Mouse (Mus musculus) limb, embryonic 15.5 days (tissue): ENCODE measurements around the gene Galnt6. TPM values are rescaled to one million over a fixed set of nuclear protein-coding genes. Genes with fewer than 3 reads are reported as not detected.

ENCODE experiments used
- ATAC-seq: fragments of 200-750 bp; cut with Nextera tagmentation; 2 replicates; pipeline ENCODE4 v1.8.0; 2017; ENCODE audit warnings: low read depth, moderate TSS enrichment; ENCODE audit not compliant: insufficient number of reproducible peaks, low FRiP score, low TSS enrichment
- H3K27ac ChIP-seq: fragments of 300-500 bp; sonication (generic); 2 replicates; pipeline ENCODE4 v1.5.1; 2015; ENCODE audit warnings: moderate library complexity, mild to moderate bottlenecking, inconsistent platforms
- H3K27me3 ChIP-seq: fragments of 300-500 bp; sonication (generic); 2 replicates; pipeline ENCODE4 v1.6.1; 2015; ENCODE audit warnings: inconsistent platforms
- H3K36me3 ChIP-seq: fragments of 300-500 bp; sonication (generic); 2 replicates; pipeline ENCODE4 v1.6.1; 2015; ENCODE audit warnings: inconsistent platforms
- H3K4me1 ChIP-seq: fragments of 300-500 bp; sonication (generic); 2 replicates; pipeline ENCODE4 v1.6.1; 2015; ENCODE audit warnings: inconsistent platforms
- H3K4me2 ChIP-seq: fragments of 300-500 bp; sonication (generic); 2 replicates; pipeline ENCODE4 v1.6.1; 2015; ENCODE audit warnings: mild to moderate bottlenecking, inconsistent platforms
- H3K4me3 ChIP-seq: fragments of 300-500 bp; sonication (generic); 2 replicates; pipeline ENCODE4 v1.5.1; 2015; ENCODE audit warnings: mild to moderate bottlenecking, inconsistent platforms
- H3K9ac ChIP-seq: fragments of 300-500 bp; sonication (generic); 2 replicates; pipeline ENCODE4 v1.6.1; 2015; ENCODE audit warnings: inconsistent platforms
- H3K9me3 ChIP-seq: fragments of 300-500 bp; sonication (generic); 2 replicates; pipeline ENCODE4 v1.6.1; 2016; ENCODE audit warnings: inconsistent platforms
- WGBS: fragments of 180-500 bp; shearing (Covaris S2); methylation state at CpG from one replicate; pipeline ENCODE4 v1.1.7; 2015; 5-methylcytosine and 5-hydroxymethylcytosine counted together
- polyA plus RNA-seq: library from polyadenylated mRNA; unstranded; fragments of >200 nt; fragmentation: Nextera tagmentation; extraction: Ambion mirVana; gene quantifications from 2 replicates; pipeline ENCODE4 v1.2.1, GENCODE M21; 2015

The Galnt6 gene
- polyA plus RNA-seq, 1 experiment from 2014 or later, result 6.3 TPM

DNA sequence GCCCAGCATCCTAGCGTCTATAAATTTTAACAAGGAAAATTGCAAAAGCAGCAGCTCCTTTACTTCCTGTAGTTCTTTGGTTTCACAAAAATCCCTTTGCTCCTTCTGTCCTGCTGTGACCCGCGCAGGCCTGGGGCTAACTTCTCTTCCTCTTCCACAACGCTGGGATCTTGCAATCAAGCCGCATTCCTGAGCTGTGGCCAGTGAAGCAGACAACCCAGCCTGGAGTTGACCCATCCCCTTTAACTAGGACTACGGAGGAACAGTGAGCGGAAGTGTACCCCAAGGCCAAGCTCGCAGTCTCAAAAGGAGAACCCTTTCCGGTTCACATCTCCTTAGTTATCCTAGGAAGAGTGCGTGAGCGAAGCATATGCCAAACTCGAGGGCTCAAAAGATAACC, 50.6 kb downstream of the Galnt6 start:
- H3K27ac ChIP-seq, result no peak overlapping the region
- H3K4me3 ChIP-seq, result no peak overlapping the region
- no peaks in the 10 kb centered on the region for H3K9me3 ChIP-seq
- H3K9ac ChIP-seq, result no peak overlapping the region
- H3K36me3 ChIP-seq, result no peaks in the 10 kb centered on the region
- WGBS, result 77% methylated on average over 12 of the region's 12 CpGs
- no peak overlapping the region for H3K4me2 ChIP-seq
- ATAC-seq, result no peak
- no peaks in the 10 kb centered on the region for H3K27me3 ChIP-seq
- H3K4me1 ChIP-seq, result peaks cover 2% of the 10 kb centered on the region; the same call in 1 of the 2 replicates

DNA sequence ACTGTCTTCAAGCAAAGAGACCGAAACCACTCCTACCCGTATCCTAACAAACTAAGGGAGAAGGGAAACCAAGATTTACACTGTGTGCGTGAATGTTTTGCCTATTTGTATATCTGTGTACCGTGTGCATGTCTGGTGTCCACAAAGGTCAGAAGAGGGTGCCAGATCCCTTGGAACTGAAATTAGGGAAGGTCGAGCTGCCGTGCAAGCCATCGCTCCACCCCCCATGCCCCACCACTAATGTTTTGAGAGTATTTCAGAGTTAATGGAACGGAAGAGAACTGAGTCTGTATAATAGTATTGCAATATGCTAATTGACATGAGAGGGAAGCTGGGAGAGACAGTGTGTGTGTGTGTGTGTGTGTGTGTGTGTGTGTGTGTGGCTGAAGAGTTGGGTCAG, 51.5 kb downstream of the Galnt6 start:
- peaks cover 2% of the 10 kb centered on the region; the same call in 1 of the 2 replicates for H3K4me1 ChIP-seq
- H3K4me2 ChIP-seq, result no peak overlapping the region
- ATAC-seq, result no peak
- H3K27me3 ChIP-seq, result no peaks in the 10 kb centered on the region
- 90% methylated on average over 8 of the region's 8 CpGs for WGBS
- H3K4me3 ChIP-seq, result no peak overlapping the region
- H3K27ac ChIP-seq, result no peak overlapping the region
- no peak overlapping the region for H3K9ac ChIP-seq
- H3K36me3 ChIP-seq, result no peaks in the 10 kb centered on the region
- H3K9me3 ChIP-seq, result no peaks in the 10 kb centered on the region

DNA sequence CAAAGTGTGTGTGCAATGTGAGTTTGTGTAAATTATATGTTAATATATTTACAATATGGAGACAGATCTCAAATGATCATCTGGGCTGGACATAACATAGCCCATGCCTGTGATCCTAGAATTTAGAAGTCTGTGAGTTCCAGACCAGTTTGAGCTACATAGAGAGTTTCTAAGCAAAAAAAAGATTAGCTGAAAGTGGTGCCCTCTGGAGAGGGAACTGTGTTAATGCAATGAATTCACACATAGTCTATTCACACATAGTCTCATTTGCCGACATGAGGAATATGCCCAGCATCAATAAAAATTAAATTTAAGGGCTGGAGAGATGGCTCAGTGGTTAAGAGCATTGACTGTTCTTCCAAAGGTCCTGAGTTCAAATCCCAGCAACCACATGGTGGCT, 52.7 kb downstream of the Galnt6 start:
- Histone ChIP-seq H3K36me3 (no peaks in the 10 kb centered on the region), H3K9ac (no peak overlapping the region), H3K27me3 (no peaks in the 10 kb centered on the region), H3K4me2 (no peak overlapping the region), H3K4me3 (no peak overlapping the region), H3K4me1 (peaks cover 2% of the 10 kb centered on the region; the same call in 1 of the 2 replicates), H3K27ac (no peak overlapping the region), H3K9me3 (no peaks in the 10 kb centered on the region)
- ATAC-seq, result no peak
- WGBS, result 78% methylated on average over 1 of the region's 1 CpGs

DNA sequence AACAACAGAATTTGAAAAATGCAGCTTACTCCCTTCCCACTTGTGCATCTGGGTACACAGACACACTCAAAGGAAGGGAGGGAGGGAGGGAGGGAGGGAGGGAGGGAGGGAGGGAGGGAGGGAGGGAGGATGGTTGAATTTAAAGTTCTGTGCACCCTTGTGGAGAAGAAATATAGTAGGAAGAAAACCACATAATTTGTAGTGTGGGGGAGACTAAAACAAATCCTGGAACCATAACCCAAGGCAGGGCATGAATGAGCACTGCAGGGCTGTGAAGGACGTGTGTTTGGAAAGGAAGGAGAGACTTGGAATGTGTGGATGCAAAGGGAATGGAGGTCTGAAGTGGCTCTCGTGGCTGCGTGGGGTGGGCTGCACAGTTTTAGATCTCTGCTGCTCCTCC, 53.7 kb downstream of the Galnt6 start:
- H3K9ac ChIP-seq, result no peak overlapping the region
- H3K4me2 ChIP-seq, result no peak overlapping the region
- no peaks in the 10 kb centered on the region for H3K36me3 ChIP-seq
- no peak overlapping the region for H3K4me3 ChIP-seq
- peaks cover 2% of the 10 kb centered on the region; the same call in 1 of the 2 replicates for H3K4me1 ChIP-seq
- no peaks in the 10 kb centered on the region for H3K9me3 ChIP-seq
- no peak for ATAC-seq
- WGBS, result 45% methylated on average over 3 of the region's 3 CpGs
- no peaks in the 10 kb centered on the region for H3K27me3 ChIP-seq
- no peak overlapping the region for H3K27ac ChIP-seq

DNA sequence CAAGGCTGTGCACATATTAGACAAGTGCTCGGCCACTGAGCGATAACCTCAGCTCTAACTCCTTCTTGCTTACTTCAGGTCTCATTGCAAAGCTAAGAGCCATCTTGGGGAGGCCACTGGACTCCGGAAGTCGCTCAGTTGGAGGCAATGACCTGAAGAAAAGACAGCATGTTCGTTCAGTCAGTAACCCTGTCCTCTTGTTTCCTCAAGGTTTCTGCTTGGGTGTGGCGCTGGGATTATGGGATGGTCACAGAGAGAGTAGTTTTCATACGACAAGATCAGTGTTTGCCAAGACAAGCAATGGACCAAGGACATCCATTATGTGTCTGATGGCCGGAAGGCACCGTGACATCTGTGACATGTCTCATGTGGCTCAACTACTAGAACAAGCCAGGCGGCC, 54.6 kb downstream of the Galnt6 start:
- H3K27me3 ChIP-seq, result no peaks in the 10 kb centered on the region
- H3K4me3 ChIP-seq, result no peak overlapping the region
- no peak for ATAC-seq
- no peak overlapping the region for H3K4me2 ChIP-seq
- WGBS, result 83% methylated on average over 10 of the region's 10 CpGs
- H3K27ac ChIP-seq, result no peak overlapping the region
- H3K9ac ChIP-seq, result no peak overlapping the region
- no peaks in the 10 kb centered on the region for H3K9me3 ChIP-seq
- peaks cover 2% of the 10 kb centered on the region; the same call in 1 of the 2 replicates for H3K4me1 ChIP-seq
- H3K36me3 ChIP-seq, result no peaks in the 10 kb centered on the region

DNA sequence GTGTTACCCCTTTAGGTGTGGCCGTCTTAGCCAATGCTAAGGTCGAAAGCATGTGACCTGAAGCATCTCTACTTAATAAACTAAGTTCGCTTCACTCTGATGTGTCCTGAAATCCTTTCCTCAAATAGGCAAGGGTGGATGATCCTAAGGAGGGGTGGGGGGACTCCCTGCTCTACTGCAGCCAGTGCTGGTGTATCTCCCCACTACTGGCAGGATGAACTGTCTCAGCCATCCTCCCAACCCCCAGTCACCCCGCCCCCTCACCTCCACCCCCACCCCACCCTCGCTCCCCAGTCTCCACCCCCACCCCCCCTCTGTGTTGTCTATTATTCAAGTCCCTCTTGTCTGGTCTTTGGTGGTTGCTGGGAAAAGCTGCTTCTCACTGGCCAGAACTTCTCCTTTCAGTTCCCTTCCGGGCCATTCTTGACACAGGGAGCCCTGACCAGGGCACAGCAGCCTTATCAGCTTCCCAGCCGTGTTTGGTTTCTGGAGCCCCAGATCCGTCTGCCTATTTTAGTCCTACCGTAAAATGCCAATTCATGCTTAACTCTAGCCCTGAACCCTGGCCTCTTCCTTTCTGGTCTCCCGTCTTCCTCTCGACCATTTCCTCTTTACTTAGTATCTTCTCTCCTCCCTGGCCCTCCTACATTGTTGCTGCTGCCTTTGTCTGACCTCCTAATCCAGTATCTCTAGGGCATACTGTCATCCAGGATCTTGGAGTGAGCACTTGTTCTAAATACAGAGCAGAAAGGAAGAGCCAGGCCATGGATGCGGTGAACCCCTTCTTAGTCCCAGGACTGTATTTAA, 55.4 kb downstream of the Galnt6 start:
- Histone ChIP-seq H3K36me3 (no peaks in the 10 kb centered on the region), H3K4me3 (no peak overlapping the region), H3K27ac (no peak overlapping the region), H3K9me3 (no peaks in the 10 kb centered on the region), H3K9ac (no peak overlapping the region), H3K4me1 (peaks cover 2% of the 10 kb centered on the region; the same call in 1 of the 2 replicates), H3K27me3 (no peaks in the 10 kb centered on the region), H3K4me2 (no peak overlapping the region)
- ATAC-seq, result no peak
- WGBS, result 47% methylated on average over 12 of the region's 12 CpGs

DNA sequence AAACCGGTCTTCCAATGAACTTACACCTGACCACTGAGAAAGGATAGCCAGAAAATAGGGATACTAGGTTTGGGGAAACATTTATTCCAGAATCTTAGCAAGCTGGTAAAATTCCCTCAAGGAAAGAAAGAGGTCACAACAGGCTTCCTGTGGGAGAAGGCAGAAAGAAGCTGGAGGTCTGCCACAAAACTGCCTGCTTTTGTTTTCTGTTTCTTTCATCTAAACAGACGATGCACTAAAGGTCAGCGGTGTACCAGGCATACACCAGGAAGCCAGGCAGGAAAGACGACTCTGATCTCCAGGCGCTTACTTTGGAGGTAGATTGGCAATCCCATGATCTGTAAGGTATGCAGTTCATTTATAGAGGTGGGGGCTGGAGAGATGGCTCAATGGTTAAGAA, 58.3 kb downstream of the Galnt6 start:
- Histone ChIP-seq H3K4me3 (no peak overlapping the region), H3K27me3 (0 out of 2 replicates have a peak, but pooled peaks cover 4% of the 10 kb centered on the region), H3K36me3 (no peaks in the 10 kb centered on the region), H3K9me3 (no peaks in the 10 kb centered on the region), H3K4me1 (peaks cover 6% of the 10 kb centered on the region; the same call in 1 of the 2 replicates), H3K27ac (no peak overlapping the region), H3K9ac (no peak overlapping the region), H3K4me2 (no peak overlapping the region)
- 74% methylated on average over 5 of the region's 5 CpGs for WGBS
- no peak for ATAC-seq

DNA sequence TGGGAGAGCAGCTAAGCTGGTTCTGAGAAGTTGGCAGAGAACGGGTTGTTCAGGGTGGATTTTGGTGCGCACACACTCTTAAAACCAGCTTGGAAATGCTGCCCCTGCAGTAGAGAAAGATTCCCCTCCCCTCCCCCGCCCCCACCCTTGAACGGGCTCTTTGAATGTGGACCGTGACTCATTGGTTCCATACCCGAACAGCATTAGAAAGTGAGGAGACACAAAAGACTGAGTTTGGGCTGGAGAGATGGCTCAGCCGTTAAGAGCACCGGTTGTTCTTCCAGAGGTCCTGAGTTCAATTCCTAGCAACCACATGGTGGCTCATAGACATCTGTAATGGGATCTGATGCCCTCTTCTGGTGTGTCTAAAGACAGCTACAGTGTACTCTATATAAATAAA, 59.2 kb downstream of the Galnt6 start:
- no peak overlapping the region for H3K4me2 ChIP-seq
- WGBS, result 83% methylated on average over 8 of the region's 8 CpGs
- no peak overlapping the region for H3K9ac ChIP-seq
- H3K36me3 ChIP-seq, result no peaks in the 10 kb centered on the region
- H3K9me3 ChIP-seq, result no peaks in the 10 kb centered on the region
- H3K4me3 ChIP-seq, result no peak overlapping the region
- H3K27me3 ChIP-seq, result 0 out of 2 replicates have a peak, but pooled peaks cover 4% of the 10 kb centered on the region
- no peak for ATAC-seq
- H3K4me1 ChIP-seq, result 0 out of 2 replicates have a peak, but pooled peaks cover 4% of the 10 kb centered on the region
- no peak overlapping the region for H3K27ac ChIP-seq

DNA sequence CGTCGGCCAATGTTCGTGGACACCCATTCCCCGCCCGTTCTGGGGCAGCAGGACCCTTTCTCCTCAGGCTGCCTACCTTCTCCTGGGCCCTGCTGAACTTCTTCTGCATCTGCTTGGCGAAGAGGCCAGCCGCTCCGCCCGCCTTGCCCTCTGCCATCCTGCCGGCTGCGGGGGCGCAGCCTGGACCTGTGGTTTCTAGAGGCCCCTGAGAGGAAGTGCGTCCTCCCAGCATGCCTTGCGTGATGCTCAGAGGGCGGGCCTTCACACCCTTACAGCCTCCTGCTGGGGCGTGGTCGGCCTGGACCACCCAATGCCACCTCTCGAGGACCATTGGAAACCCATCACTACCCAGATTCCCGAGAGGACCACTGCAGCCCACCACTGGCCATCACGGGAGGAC, 59.8 kb downstream of the Galnt6 start, which contains the start of gene Bin2:
TSS of gene Bin2 (minus strand) at position 217 of the 400 bp plus-strand sequence.
- H3K9ac ChIP-seq, result no peak within 1 kb of the TSS
- no peak for ATAC-seq
- no peak within 1 kb of the TSS for H3K27ac ChIP-seq
- 0 out of 2 replicates have a peak, but pooled peaks cover 4% of the 10 kb centered on the region for H3K4me1 ChIP-seq
- 87% methylated on average over 20 of the region's 20 CpGs for WGBS
- H3K4me2 ChIP-seq, result no peak within 1 kb of the TSS
- H3K9me3 ChIP-seq, result no peaks in the 10 kb centered on the region
- 0 out of 2 replicates have a peak, but pooled peaks cover 4% of the 10 kb centered on the region for H3K27me3 ChIP-seq
- no peak within 1 kb of the TSS for H3K4me3 ChIP-seq
- no peaks in the 10 kb centered on the region for H3K36me3 ChIP-seq

DNA sequence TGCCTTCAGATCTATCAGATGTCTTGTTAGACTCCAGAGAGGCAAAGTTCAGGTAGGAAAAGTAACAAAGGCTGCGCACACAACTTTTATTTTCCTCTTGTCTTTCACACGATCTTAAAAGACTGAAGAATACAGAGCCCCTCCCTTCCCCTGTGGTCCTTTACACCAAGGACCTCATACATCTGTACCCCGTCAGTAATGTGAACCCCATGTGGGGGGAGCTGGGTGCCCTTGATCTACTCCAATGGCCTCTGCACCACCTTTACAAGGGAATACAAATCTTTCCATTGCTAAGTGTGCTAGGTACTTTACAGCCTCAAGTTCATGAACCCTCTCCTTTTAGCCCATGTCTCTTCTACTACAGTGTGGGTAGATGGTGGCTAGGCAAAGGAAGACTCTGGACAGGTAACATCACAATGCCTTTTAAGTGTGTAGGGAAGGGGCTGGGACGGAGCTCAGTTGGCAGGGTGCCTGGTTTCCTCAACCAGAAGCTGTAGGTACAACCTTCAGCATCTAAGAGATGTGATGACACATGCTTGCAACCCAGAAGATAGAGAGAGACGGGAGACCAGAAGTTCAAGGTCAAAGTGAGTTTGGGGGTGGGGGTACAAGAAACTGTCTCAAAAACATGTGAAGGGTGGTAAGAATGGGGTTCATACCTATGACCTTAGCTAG, 61.2 kb downstream of the Galnt6 start:
- Histone ChIP-seq H3K4me1 (0 out of 2 replicates have a peak, but pooled peaks cover 4% of the 10 kb centered on the region), H3K9me3 (no peaks in the 10 kb centered on the region), H3K36me3 (no peaks in the 10 kb centered on the region), H3K4me3 (no peak overlapping the region), H3K27me3 (0 out of 2 replicates have a peak, but pooled peaks cover 4% of the 10 kb centered on the region), H3K4me2 (no peak overlapping the region), H3K27ac (no peak overlapping the region), H3K9ac (no peak overlapping the region)
- ATAC-seq, result no peak
- WGBS, result 73% methylated on average over 5 of the region's 5 CpGs

DNA sequence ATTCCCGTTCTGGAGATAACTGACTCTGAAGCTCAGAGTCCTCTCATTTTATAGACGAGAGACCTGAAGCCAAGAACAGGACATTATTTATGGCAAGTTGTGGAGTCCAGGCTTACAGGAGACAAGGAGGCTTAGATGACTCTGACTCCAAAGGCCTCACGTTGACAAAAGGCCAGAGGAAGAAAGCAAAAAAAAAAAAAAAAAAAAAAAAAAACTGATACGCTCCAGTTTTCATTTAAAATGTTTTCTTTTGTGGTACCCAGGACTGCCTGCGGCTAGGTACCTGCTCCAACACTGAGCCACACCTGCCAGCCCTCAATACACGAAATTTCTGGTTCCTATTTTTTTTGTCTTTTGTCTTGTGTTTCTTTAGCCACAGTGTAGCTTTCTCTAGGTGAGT, 61.8 kb downstream of the Galnt6 start:
- no peak overlapping the region for H3K4me2 ChIP-seq
- WGBS, result 52% methylated on average over 6 of the region's 6 CpGs
- H3K27me3 ChIP-seq, result 0 out of 2 replicates have a peak, but pooled peaks cover 4% of the 10 kb centered on the region
- ATAC-seq, result no peak
- H3K36me3 ChIP-seq, result no peaks in the 10 kb centered on the region
- H3K9ac ChIP-seq, result no peak overlapping the region
- H3K9me3 ChIP-seq, result no peaks in the 10 kb centered on the region
- no peak overlapping the region for H3K27ac ChIP-seq
- H3K4me3 ChIP-seq, result no peak overlapping the region
- 0 out of 2 replicates have a peak, but pooled peaks cover 4% of the 10 kb centered on the region for H3K4me1 ChIP-seq

DNA sequence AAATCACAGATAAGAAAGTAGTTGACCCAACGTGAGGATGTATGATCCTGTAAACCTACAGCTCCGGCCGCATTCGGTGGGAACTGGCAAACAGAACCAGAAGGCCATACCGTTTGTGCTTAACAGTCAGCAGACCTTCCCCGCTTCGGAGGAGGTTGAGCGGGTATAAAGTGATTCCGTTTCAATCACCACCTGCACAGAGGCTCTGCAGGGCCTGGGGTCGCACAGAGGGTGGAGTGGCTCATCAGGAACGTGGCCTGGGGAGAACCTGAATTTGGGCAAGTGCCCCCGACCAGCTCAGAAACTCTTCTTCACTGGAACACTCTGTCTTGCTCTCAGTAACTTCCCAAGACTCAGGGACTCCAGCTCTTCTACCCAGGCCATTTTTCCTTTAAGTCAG, 62.3 kb downstream of the Galnt6 start:
- no peak overlapping the region for H3K4me2 ChIP-seq
- ATAC-seq, result no peak
- no peak overlapping the region for H3K9ac ChIP-seq
- no peaks in the 10 kb centered on the region for H3K36me3 ChIP-seq
- H3K9me3 ChIP-seq, result no peaks in the 10 kb centered on the region
- 0 out of 2 replicates have a peak, but pooled peaks cover 4% of the 10 kb centered on the region for H3K27me3 ChIP-seq
- H3K27ac ChIP-seq, result no peak overlapping the region
- 23% methylated on average over 12 of the region's 12 CpGs for WGBS
- 0 out of 2 replicates have a peak, but pooled peaks cover 4% of the 10 kb centered on the region for H3K4me1 ChIP-seq
- no peak overlapping the region for H3K4me3 ChIP-seq
